Mouse (Mus musculus) gastrocnemius, postnatal 36 days (tissue): ENCODE data around the gene Mrtfa. TPM values are rescaled to one million over a fixed set of nuclear protein-coding genes. Genes with fewer than 3 reads are reported as not detected.

ENCODE experiments used
- total RNA-seq, 2 experiments: library from RNA; stranded (reverse); gene quantifications; 2 replicates each; pipeline ENCODE4 v1.2.3; 2021

Mrtfa gene
- total RNA-seq, 2 experiments from 2014 or later = 17.6 to 21.5 TPM

Other genes starting within 250 kb of the Mrtfa start
- gene Adsl, start 242.3 kb downstream of the Mrtfa start, total RNA-seq = 100 to 1,000 TPM; 170 to 198 TPM
- 10 to 100 TPM; 11.8 to 17.8 TPM for gene Sgsm3, start 213.0 kb downstream of the Mrtfa start, total RNA-seq
- 1 to 10 TPM; 1.4 to 2.4 TPM for gene Mchr1, start 44.7 kb upstream of the Mrtfa start, total RNA-seq
- gene Slc25a17, start 170.1 kb upstream of the Mrtfa start, total RNA-seq = 10 to 100 TPM in 1 of 2 experiments, 1 to 10 TPM in 1; 7.3 to 11.0 TPM
- gene St13, start 209.3 kb upstream of the Mrtfa start, total RNA-seq = 10 to 100 TPM; 79.6 to 81.0 TPM
- 1 to 10 TPM; 5.7 to 7.2 TPM for gene Xpnpep3, start 209.4 kb upstream of the Mrtfa start, total RNA-seq
- gene Dnajb7, start 217.5 kb upstream of the Mrtfa start, total RNA-seq = not detected